Mouse (Mus musculus) 416B (cell line): ENCODE data around the gene Gm6309.
"Not testable (repeated sequence)": the region's sequence is repeated elsewhere in the genome, so short reads cannot be mapped to it uniquely, and the experiment has no call there.

Source experiments
- DNase-seq: peaks from one replicate; pipeline ENCODE4 v3.0.0; 2011; ENCODE audit warnings: low read depth

The Gm6309 gene

GRCm38 (mm10) chr5:146170621-146171020 lies at the start of gene Gm6309:
TSS of gene Gm6309 (minus strand) at chr5:146170721.
- DNase-seq: not testable (repeated sequence)

- no peak for DNase-seq
Measured at GRCm38 (mm10) chr5:146205537-146205936, 35.0 kb upstream of the Gm6309 start.

- DNase-seq: peak; percentile 90
Measured at GRCm38 (mm10) chr5:146203921-146204320, 33.4 kb upstream of the Gm6309 start.

DNA sequence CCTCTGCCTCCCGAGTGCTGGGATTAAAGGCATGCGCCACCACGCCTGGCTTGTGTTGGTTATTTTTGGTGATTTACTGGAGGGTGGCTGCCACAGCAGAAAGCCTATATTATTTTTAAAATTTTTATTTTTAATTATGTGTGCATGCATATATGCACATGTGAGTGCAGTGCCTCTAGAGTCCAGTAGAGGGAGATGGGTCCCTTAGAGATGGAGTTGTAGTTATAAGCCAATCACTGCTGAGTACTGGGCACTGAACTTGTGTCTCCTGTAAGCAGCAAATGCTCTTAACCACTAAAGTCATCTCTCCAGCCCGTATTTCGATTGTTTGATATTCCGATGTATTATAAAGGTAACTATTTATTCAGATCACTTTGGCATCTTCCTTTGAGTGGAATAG lies 30.1 kb upstream of the Gm6309 start:
- DNase-seq: peak; percentile 14

DNA sequence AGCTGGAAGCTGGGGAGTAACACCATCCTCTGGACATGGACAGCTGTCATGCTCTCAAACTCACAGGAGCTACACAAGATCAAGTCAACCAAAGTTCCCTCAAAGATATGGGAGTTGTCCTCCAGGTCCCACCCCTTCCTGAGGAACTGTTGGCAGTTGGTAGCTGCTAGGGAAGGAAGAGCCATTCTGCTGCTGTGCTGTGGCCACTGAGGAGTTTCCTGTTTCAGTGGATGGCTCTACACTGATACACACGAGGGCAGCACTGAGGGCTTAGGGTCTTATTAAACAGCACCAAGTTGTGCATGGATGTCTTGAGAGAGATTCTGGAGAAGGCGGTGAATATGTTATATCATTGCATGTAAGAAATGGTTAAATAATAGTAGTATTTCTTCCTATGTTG lies 29.0 kb upstream of the Gm6309 start:
- DNase-seq: peak; percentile 83

DNA sequence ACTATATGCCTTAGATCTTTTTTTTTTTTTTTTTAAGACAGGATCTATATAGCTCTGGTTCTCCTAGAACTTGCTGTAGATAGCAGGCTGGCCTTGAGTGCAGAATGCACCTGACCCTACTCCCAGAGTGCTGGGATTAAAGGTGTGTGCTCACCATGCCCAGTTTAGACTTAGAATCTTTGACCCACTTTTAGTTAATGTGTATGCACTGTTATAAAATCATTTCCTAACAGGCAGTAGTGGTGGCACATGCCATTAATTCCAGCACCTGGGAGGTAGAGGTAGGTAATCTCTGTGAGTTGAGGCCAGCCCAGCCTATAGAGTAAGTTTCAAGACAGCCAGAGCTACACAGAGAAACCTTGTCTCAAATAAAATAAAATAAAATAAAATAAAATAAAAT lies 28.6 kb upstream of the Gm6309 start:
- no peak for DNase-seq

DNA sequence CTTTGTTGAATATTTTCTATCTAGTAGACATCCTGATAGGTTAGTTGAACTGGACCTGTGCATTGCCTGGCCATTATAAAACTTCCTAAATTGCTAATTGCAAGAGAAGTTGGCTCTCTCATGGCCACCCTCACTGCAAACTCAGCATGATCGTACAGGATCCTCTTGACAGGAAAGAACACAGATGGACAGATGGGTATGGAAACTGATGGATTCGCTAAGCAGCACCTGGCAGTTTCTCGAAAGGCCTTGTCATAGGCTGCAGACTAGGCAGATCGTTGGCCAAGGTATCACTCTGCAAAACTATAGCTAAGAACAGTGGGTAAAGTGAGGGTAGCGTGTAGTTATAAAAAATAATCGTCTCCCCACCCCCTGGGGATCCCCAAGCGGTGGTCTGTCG lies 22.8 kb upstream of the Gm6309 start:
- no peak for DNase-seq

GRCm38 (mm10) chr5:146190501-146191269 lies 20.2 kb upstream of the Gm6309 start:
- DNase-seq: no peak

- DNase-seq: no peak
Measured at GRCm38 (mm10) chr5:146190093-146190492, 19.6 kb upstream of the Gm6309 start.

- no peak for DNase-seq
Measured at GRCm38 (mm10) chr5:146188712-146189111, 18.2 kb upstream of the Gm6309 start.

- peak; percentile 16 for DNase-seq
Measured at GRCm38 (mm10) chr5:146188144-146188543, 17.6 kb upstream of the Gm6309 start.

- peak; percentile 53 for DNase-seq
Measured at GRCm38 (mm10) chr5:146187441-146187840, 16.9 kb upstream of the Gm6309 start.

DNA sequence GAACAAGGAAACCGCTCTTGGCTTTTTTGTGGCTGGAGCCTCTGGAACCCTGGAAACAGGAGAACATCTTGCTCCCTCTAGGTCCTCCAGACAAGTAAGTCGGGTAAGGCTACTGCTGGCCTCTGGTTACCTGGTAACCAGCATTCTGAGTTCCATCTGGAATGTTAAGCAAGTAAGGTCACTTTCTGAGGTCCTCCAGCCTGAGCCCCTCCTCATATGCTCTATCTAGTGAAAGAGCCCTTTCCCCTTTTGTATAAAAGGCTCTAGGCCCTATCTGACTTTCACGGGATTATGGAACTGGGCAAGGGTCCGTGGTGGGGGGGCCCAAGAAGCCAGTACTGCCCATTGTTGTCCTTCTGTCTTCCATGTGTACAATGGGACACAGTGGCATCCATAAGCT lies 14.7 kb upstream of the Gm6309 start, which contains the start of gene 1700001J03Rik:
Gene 1700001J03Rik, minus strand, starts transcription at position 101 of the 400 bp plus-strand sequence.
- DNase-seq: not testable (repeated sequence)

GRCm38 (mm10) chr5:146172744-146173143 lies 2.2 kb upstream of the Gm6309 start:
- DNase-seq: peak; percentile 31

DNA sequence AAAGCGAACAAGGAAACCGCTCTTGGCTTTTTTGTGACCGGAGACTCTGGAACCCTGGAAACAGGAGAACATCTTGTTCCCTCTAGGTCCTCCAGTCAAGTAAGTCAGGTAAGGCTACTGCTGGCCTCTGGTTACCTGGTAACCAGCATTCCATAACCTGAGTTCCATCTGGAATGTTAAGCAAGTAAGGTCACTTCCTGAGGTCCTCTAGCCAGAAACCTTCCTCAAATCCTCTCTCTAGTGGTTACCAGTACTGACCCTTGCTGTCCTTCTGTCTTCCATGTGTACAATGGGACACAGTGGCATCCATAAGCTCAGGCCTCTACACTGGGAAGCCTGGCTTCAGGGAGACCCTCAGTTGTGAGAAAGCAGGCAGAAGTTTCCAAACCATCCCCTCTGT lies 10.1 kb downstream of the Gm6309 start, which contains the start of gene Gm5565:
Gene Gm5565, minus strand, starts transcription at position 101 of the 400 bp plus-strand sequence.
- DNase-seq: not testable (repeated sequence)

DNA sequence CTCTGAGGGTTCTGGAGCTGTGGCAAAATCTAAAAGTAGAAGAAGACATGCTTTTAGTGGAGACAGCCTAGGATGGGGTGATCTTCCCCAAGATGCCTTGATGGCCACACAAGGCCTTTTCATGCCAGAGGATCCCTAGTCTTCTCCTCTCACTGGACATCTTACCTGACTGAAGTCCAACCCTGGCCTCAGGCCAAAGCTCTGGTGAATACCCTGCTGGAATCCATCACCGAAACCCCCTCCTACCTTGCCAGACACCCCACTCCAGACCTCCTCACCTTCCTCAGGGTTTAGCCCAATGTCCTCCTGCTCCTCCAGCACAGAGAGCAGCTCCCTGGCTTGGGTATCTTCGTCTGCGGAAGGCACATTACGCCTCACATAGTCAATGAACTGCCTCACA lies 12.2 kb downstream of the Gm6309 start:
- DNase-seq: not testable (repeated sequence)

DNA sequence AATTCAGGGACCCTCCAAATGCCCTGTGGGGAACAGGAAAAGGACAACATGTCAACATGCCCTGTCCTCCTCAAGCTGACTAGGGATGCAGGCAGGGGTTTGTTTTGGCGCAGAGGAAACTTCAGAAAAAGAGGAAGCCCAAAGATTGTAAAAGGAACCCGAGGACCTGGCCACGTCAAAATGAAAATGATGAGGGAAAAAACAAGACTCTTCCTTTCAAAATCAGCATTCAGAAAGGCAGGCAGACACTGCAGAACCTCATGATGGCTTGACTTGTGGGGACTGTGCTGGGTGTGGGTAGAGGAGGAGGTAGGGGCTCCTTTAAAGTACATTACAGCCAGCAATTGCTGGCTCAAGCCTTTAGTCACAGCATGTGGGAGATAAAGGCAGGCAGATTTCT lies 20.1 kb downstream of the Gm6309 start:
- DNase-seq: no peak

DNA sequence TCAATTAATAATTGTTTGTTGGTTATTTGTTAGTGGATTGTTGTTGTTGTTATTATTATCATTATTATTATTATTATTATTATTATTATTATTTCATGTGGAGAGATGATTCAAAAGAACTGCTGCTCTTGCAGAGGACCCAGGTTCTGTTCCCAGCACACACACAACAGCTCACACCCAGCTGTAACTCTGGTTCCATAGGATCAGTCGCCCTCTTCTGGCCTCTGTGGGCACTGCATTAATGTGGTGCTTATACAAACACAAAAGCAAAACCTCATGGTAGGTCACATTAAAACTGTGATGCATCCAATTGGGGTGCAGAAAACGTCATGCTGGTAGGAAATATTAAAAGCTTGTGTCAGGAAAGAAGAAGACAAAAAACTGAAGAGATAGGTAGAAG lies 22.6 kb downstream of the Gm6309 start:
- peak; percentile 38 for DNase-seq
